Mouse (Mus musculus): Measurements from ENCODE around the gene Zmat3.

Zmat3 gene

DNA sequence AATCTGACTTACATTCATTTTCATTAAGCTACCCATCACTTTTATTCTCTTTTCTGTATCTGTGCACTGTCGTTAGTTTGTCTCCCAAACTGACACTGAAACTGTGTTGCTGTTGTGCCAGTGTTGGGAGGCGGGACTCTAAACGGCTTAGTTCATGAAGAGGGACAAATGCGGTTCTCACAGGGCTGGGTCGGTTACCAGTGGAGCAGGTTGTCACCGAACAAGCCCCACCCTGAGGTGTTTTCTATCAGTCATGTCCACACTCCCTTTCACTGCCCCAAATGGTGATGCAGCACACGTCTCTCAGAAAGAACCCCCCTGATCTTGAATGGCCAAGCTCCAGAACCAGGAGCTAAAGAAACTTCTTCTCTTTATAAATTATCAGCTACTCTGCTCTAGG, 6.1 kb upstream of the Zmat3 start:
- DNase-seq (ENCODE audit: extremely low spot score): no peak

DNA sequence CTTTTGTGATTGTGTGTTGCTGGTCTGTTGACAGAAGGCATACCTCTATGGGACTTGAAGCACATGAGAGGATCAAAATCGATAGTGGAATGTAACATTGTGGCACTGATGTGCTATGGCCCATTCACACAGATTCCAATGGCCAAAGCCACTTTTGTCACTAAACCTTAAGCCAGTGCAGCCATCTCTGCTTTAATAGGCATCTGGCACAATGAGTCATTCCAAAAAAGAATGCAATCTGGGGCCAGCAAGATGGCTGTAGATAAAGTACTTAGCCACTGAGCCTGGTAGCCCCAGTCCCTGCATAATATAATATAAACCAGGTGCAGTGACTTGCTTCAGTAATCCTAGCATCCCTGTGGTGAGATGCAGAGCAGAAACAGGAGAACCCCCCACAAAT, 1.7 kb upstream of the Zmat3 start:
- no peak for DNase-seq (ENCODE audit: extremely low spot score)

DNA sequence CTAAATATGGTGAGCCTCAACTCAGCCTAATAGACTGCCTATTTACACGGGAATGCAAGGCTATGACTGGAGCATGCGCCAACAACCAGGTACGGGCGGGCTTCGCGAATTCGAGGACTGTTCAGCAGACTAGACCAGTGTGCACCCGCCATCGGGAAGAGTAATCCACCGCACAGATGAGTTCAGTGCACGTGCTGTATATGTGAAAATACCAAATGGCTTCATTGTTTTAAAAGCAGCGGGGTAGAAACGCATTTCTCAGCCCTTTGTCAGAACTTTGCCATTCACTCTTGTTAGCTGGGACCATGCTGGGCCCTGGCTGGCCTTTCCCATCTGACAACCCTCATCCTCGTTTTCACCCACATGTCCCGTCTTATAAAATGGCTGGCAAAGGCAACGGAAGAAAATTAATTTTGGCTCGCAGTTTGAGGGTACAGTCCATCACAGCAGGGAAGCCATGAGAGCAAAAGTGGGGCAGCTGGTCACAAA, 476 bp upstream of the Zmat3 start:
- no peak for DNase-seq (ENCODE audit: extremely low spot score)

DNA sequence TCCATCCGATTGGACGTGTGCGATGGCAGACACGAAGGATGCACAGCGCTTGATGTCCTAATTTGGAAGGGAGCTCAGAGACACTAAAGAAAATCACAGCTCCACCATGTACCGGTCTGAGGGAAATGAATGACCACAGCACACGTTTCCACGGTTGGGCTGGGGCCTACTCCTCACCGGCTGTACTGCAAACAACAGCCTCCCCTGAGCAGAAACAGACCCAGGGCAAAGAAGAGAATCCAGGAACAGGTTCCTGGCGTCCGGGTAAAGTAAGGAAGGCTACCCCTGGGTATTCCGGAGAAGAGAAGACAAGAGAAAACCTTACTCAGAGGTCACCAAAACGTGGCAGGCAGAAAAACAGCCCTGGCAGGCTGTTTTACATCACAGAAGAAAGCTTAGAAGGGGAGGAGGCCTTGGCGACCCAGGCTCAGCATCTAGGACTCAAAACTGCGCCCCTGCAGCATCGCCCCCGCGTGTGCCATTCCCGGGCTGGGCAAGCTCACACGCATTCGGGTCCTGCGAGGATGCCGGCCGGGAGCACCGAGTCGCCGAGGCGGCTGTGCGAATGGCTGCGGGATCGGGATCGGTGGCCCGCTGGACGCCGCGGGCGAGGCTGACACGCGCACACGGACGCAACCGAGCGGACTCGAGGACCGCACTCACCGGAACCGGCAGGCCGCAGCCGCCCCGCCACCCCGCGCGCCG, 821 bp downstream of the Zmat3 start:
- DNase-seq (ENCODE audit: extremely low spot score): no peak

DNA sequence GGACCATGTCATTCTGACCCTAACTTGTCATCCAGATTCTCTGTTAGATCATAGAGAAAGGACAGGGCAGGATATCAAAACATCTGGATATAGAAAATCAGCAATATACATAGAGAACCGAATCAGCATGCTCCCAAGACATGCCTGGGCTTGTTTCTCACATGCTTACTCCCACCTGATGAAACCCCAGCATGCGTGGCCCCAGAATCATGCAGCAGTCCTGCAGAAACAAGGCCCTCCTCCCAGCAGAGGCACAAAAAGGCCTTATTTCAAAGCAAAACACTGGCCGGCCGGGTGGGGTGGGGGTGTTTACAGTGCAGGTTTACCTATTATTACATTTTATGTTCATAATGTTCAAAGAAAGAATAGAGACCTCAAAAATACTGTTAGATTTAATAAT, 1.6 kb downstream of the Zmat3 start:
- no peak for DNase-seq (ENCODE audit: extremely low spot score)

DNA sequence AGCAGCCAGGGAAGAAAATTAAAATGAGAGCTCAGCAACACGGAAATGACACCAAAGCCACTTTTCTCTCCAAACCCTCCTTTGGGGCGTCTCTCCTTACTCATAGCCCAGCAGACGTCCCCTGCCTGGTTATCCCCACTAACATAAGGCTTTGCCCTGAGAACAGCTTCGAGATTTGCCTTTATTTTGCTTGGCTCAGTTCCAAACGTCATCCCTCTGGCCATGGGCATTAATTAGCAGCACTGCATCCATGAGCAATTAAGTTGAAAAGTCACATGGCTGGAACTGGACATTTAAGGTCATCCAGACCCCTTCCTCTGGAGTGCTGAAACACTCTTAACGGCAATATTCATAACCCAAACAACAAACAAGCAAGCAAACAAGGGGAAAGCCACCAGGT, 4.6 kb downstream of the Zmat3 start:
- DNase-seq (ENCODE audit: extremely low spot score): no peak

DNA sequence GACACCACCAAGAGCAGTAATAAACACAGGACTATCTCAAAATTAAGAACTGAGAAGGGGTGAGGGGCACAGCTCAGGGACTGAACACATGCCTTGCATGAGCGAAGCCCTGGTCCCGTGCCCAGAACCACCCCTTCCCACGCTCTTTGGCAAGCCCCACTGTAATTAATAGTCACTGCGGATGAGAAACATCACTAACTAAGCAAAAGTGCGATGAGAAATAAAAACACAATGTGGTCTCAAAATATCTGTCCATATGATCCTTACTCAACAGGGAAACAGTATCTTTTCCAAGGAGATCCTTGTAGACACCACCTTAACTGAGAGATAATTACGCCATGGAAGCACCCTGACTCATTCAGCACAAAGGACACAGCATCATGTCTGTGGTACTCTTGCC, 17.9 kb downstream of the Zmat3 start:
- DNase-seq (ENCODE audit: extremely low spot score): no peak

DNA sequence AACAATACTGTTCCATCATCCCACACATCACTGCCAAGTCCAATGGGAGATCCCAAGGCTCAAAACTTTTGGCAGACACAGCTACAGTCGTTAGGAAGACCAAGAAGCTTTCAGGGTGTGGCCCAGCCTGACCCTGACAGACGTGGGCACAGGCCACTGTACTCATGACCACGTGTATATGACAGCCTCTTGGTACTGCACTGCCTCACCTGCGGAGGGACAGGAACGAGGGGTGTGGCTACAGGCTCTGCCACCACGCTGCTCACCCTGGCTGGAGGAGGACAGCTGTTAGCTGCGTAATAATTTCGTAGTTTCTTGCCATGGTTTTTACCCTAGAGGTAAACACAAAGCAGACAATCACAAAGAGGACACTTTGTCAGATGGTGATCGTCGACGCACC, 20.6 kb downstream of the Zmat3 start:
- no peak for DNase-seq (ENCODE audit: extremely low spot score)

DNA sequence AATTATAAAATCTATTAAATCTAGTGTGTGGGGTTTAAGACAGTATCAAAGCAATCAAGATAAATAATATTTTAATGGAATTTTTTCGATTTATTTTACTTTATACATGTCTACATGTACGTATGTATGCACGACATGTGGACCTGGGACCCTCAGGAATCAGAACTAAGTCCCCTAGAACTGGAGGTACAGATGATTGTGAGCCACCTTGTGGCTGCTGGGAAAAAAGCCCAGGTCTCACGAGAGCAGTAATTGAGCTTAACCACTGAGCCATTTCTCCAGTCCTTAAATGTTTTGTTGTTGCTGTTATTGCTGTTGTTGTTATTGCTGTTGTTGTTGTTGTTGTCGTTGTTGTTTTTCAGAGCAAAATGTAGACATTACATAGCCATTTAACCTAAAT, 21.0 kb downstream of the Zmat3 start:
- DNase-seq (ENCODE audit: extremely low spot score): no peak

DNA sequence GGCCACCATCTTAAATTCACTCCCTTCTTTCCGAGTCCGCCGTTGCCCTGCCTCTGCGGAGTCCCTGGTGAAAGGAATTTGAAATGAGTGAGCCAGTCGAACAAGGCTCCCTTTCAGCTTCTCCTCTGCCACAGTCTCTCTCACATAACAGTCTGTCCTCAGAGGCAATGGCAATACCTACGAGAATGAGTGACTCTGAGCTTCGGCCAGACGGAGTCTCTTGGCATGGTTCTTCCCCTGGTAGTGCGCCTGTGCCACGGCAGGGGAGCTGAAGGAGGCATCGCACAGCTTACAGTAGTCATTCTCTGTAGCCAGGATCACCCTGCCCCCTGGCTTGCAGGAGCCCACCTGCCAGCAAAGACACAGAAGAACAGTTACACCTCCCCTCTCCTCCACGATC, 22.4 kb downstream of the Zmat3 start:
- DNase-seq (ENCODE audit: extremely low spot score): no peak

DNA sequence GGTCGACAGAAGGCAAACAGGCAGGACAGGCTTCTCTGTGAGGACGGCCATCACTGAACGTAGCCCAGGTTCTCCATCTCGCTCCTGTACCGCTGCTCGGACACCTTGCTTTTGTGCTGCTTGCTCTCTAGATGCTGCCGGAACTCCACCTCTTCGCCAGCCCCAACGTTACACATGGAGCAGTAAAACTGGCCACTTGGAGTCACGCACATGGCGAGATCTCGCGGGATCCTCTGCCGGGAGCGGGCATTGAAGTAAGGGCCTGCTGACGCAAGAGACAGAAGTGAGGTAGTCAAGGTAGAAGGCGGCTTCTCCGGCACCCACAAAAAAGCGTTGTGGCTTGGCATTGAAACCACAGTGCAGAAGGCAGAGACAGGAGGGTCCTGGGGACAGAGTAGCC, 24.4 kb downstream of the Zmat3 start:
- no peak for DNase-seq (ENCODE audit: extremely low spot score)

DNA sequence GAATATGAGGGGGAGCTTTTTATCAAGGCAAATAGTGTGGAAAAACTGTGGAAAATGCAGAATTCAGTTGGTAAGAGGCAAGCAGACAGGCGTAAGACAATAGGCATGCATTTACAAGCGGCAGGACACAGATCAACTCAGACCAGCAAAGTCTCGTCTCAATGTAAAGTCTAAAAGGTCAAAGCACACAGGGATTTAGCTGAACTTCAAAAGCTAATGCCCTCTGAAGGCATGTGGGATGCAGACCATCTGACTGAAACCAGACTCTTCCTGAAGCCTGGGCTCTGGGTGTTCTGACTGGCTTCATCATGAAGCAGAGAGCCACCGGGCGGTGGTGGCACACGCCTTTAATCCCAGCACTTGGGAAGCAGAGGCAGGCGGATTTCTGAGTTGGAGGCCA, 27.6 kb downstream of the Zmat3 start:
- DNase-seq (ENCODE audit: extremely low spot score): no peak

DNA sequence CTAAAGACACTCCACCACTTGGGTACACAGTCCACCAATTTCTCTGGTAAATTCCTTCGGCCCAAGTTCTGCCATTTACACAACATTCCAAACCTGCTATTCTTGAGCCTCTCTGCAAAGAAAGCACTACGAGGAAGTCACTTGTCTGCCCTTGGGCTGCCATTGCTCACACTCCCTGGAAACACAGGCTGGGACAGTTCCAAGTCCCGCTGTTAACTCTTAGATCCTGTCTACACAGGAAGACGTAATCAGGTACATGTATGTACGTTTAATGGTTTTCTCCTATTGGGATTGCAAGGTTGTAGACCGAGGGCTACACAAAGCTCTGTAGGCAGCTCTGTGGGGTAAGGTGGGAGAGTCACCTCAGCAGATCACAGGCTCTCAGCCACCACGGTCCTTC, 28.0 kb downstream of the Zmat3 start:
- no peak for DNase-seq (ENCODE audit: extremely low spot score)

DNA sequence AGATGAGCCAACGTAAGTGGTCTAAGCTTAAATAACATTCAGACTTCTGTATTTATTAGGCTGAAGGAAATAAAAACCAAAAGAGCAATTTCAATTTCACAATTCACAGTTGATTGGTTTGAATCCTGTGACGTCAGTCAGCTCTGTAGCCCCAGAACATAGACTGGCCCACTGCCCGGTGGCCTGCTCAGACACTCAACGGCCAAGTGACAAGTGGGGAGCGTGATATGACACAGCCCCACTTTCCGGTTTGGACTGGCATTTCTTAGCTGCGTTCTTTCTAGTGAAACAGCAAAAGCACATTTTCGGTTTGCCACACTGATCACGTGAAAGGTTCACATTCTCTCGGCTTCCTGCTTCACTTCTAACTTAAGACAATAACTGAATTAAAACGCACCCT, 30.9 kb downstream of the Zmat3 start:
- no peak for DNase-seq (ENCODE audit: extremely low spot score)

DNA sequence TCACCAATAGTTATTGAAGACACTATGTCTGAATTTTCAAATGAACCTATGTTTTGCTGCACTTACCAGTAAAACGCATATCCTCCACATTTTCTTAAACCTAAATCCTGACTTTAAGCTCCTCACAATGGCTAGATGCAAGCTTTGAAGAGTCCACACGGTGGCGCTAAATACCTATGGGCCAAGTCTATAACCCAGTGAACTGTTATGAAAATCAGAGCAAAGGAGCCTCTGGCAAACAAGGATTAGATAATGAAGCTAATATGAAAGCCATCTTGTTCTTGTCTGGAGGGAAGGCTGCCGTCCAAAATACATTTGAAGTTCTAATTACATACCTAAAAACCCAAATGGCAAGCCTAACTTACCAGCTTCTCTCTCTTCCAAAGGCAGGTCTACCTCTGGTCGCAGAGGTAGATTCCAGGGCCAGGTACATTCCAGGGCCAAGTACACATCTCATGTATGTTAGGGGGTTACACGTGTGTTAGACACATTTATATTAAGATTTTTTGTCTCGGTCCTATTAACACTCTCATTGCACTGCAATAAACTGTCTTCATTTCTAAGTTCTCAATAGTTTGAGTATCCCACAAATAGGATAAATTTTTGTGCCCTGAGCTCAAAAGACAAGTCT, 32.2 kb downstream of the Zmat3 start:
- DNase-seq (ENCODE audit: extremely low spot score): peak; percentile 63

DNA sequence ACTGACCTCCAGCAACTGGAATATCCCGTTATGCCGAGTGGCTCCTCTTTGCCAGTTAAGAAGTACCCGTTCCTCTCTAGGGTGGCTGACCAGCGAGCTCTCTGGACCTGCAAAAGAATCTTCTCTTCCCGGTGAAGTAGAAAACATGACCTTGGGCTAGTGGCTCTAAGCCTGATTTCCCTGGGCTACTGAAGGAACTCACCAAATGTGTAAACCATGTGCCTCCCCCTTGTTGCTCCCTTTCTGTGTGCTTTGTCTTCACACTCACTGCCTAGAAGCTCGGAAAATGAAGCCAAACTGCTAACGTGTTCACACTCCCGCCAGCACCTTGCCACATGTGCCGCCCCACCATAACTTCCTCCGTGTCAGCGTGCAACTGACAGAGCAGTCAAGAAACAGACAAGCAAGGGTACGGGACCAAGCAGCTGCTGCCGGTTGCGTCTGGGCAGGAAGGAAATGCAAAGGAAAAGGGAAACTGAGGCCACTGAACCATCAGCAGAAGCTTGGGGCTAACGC, 47.9 kb downstream of the Zmat3 start:
- DNase-seq (ENCODE audit: extremely low spot score): no peak

DNA sequence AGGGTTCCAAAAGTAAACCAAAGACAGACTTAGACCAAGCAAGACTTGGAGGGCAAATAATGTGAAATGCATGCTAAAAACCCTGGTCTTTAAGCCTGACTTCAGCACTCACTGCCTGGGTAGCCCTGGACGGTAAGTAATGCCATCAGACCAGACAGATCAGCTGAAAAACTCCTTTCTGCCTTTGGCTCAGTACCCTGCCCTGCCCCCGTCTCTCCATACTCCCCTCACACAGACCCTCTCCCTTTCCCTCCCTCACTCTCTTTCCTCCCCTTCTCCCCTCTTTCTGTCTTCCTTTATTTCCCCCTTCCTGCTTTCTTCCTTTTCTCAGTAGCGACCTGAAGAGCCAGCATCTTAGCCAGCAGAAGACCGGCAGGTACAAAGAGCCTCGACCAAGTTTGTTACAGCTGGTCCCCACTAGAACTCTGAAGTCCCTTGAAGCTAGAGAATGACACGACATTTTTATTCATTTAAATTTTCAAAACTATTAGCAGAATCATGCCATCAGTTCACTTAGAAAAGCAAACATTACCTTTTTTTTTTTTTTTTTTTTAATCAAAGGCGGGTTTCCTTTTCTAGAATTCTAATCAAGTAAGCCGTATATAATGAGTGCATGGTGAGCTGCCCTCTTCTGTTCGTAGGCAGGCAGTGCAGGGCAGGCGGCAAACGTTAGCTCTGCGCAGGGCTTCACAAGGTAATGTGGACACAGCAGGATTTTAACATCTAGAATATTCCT, 48.5 kb downstream of the Zmat3 start:
- DNase-seq (ENCODE audit: extremely low spot score): peak; percentile 33

DNA sequence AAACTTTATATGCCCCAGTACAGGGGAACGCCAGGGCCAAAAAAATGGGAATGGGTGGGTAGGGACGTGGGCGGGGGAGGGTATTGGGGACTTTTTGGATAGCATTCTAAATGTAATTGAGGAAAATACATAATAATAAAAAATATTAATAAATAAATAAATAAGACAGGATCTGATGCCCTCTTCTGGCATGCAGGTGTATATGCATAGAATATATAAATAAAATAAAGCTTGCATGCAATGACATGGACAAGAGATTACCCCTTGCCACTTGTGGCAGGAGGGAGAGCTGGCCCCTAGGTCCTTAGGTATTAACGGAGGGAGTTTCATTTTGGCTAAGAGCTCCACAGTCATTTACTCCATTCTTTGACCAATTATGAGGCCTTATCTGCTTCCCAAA, 51.1 kb downstream of the Zmat3 start:
- DNase-seq (ENCODE audit: extremely low spot score): no peak

DNA sequence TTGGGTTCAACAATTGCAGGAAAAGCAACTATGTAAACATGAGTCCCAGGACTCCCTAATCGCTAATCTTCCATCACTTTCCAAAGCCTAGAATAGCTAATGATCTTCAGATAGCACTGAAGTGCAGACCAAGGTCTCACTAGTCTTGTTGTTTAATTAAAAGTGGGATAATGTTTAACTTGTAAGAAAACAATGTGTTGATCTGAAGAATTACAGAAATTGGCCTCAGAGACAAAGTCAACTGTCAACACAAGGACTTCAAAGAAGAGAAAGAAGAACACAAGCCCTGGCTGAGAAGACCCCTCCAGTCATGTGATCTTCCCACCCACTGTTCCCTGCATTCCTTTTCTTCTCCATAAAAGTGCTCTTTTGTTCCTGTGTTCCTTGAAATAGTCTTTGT, 61.6 kb downstream of the Zmat3 start:
- DNase-seq (ENCODE audit: extremely low spot score): no peak

DNA sequence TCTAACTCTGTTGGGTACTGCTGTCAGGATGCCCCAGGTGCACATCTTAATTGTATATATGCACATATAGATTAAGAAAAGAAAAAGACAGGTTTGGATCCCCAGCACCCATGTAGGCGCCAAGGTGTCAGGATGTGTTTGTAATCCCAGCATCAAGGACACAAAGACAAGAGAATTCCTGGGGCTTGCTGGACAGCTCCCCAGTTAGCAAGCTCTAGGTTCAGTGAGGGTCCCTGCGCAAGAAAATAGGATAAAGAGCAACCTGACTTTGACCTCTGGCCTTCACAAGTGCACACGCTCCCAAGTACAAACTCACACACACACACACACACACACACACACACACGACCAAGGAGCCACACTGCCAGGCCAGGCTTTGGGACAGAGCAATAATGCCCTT, 73.8 kb downstream of the Zmat3 start:
- no peak for DNase-seq (ENCODE audit: extremely low spot score)

Data from embryo, embryonic 9.5 days (tissue).